Mouse (Mus musculus) neural tube, embryonic 11.5 days (tissue): ENCODE measurements around the gene Olfr781. TPM values are rescaled to one million over a fixed set of nuclear protein-coding genes. Genes with fewer than 3 reads are reported as not detected.

Experiments
- polyA plus RNA-seq: library from polyadenylated mRNA; unstranded; fragments of >200 nt; fragmentation: Nextera tagmentation; extraction: Ambion mirVana; gene quantifications from 2 replicates; pipeline ENCODE4 v1.2.1, GENCODE M21; 2014

Olfr781 gene
- polyA plus RNA-seq, 1 experiment from 2014 or later: not detected

Other genes with a start within 250 kb of the Olfr781 start
- not detected in 2 replicates for gene Olfr767, start 245.9 kb upstream of the Olfr781 start, polyA plus RNA-seq
- not detected in 2 replicates for gene Olfr768, start 229.5 kb upstream of the Olfr781 start, polyA plus RNA-seq
- gene Olfr769, start 211.0 kb upstream of the Olfr781 start, polyA plus RNA-seq: not detected in 2 replicates
- not detected in 2 replicates for gene Olfr770, start 189.9 kb upstream of the Olfr781 start, polyA plus RNA-seq
- gene Olfr771, start 164.1 kb upstream of the Olfr781 start, polyA plus RNA-seq: not detected in 2 replicates
- not detected in 2 replicates for gene Olfr772, start 150.9 kb upstream of the Olfr781 start, polyA plus RNA-seq
- gene Olfr773, start 141.4 kb upstream of the Olfr781 start, polyA plus RNA-seq: not detected in 2 replicates
- gene Olfr774, start 92.7 kb upstream of the Olfr781 start, polyA plus RNA-seq: not detected in 2 replicates
- not detected in 2 replicates for gene Olfr775, start 80.4 kb upstream of the Olfr781 start, polyA plus RNA-seq
- not detected in 2 replicates for gene Olfr776, start 69.7 kb upstream of the Olfr781 start, polyA plus RNA-seq
- not detected in 2 replicates for gene Olfr777, start 57.4 kb upstream of the Olfr781 start, polyA plus RNA-seq
- gene Olfr780, start 10.7 kb upstream of the Olfr781 start, polyA plus RNA-seq: not detected in 2 replicates
- gene Olfr782, start 20.0 kb downstream of the Olfr781 start, polyA plus RNA-seq: not detected in 2 replicates
- gene Olfr784, start 55.2 kb downstream of the Olfr781 start, polyA plus RNA-seq: 0.15 TPM in 1 of 2 replicates, not detected in the other
- not detected in 2 replicates for gene Olfr785, start 76.6 kb downstream of the Olfr781 start, polyA plus RNA-seq
- gene Olfr786, start 98.5 kb downstream of the Olfr781 start, polyA plus RNA-seq: not detected in 2 replicates
- gene Olfr787, start 133.0 kb downstream of the Olfr781 start, polyA plus RNA-seq: not detected in 2 replicates
- not detected in 2 replicates for gene Olfr788, start 142.1 kb downstream of the Olfr781 start, polyA plus RNA-seq
- not detected in 2 replicates for gene Olfr789, start 155.9 kb downstream of the Olfr781 start, polyA plus RNA-seq
- not detected in 2 replicates for gene Olfr790, start 169.6 kb downstream of the Olfr781 start, polyA plus RNA-seq
- gene Olfr791, start 192.9 kb downstream of the Olfr781 start, polyA plus RNA-seq: not detected in 2 replicates
- not detected in 2 replicates for gene Olfr792, start 210.3 kb downstream of the Olfr781 start, polyA plus RNA-seq
- not detected in 2 replicates for gene Olfr794, start 238.8 kb downstream of the Olfr781 start, polyA plus RNA-seq